Mouse (Mus musculus): ENCODE results near the gene Rbpjl. TPM values are rescaled to one million over a fixed set of nuclear protein-coding genes. Genes with fewer than 3 reads are reported as not detected.
A peak's percentile ranks its signal among the peaks of the same experiment; 100 is the strongest.

Rbpjl gene
- total RNA-seq, 2 experiments from 2014 or later, result 0.38 to 0.42 TPM

GRCm38 (mm10) chr2:164443460-164444000, 40.6 kb downstream of the Rbpjl start, which contains the start of gene Sdc4:
TSS of gene Sdc4 (minus strand) at chr2:164443887.
- DNase-seq (ENCODE audit: low spot score in 2 of 2), result no peak

- DNase-seq (ENCODE audit: low spot score in 2 of 2), result no peak
Observed at GRCm38 (mm10) chr2:164444701-164445100, 41.8 kb downstream of the Rbpjl start.

- no peak for DNase-seq (ENCODE audit: low spot score in 2 of 2)
Observed at GRCm38 (mm10) chr2:164445399-164446085, 42.6 kb downstream of the Rbpjl start.

- no peak for DNase-seq (ENCODE audit: low spot score in 2 of 2)
Observed at GRCm38 (mm10) chr2:164446086-164446469, 43.1 kb downstream of the Rbpjl start.

GRCm38 (mm10) chr2:164448140-164448539, 45.2 kb downstream of the Rbpjl start:
- no peak for DNase-seq (ENCODE audit: low spot score in 2 of 2)

GRCm38 (mm10) chr2:164448921-164449320, 46.0 kb downstream of the Rbpjl start:
- no peak for DNase-seq (ENCODE audit: low spot score in 2 of 2)

- no peak for DNase-seq (ENCODE audit: low spot score in 2 of 2)
Observed at GRCm38 (mm10) chr2:164449341-164450042, 46.6 kb downstream of the Rbpjl start.

GRCm38 (mm10) chr2:164452000-164452676, 49.2 kb downstream of the Rbpjl start:
- no peak for DNase-seq (ENCODE audit: low spot score in 2 of 2)

- DNase-seq (ENCODE audit: low spot score in 2 of 2), result no peak
Observed at GRCm38 (mm10) chr2:164453047-164453757, 50.3 kb downstream of the Rbpjl start.

GRCm38 (mm10) chr2:164453887-164454500, 51.1 kb downstream of the Rbpjl start:
- no peak for DNase-seq (ENCODE audit: low spot score in 2 of 2)

GRCm38 (mm10) chr2:164454846-164455245, 51.9 kb downstream of the Rbpjl start:
- peak; percentile 39 to 85 for DNase-seq (ENCODE audit: low spot score in 2 of 2)

GRCm38 (mm10) chr2:164455421-164456190, 52.7 kb downstream of the Rbpjl start:
- no peak for DNase-seq (ENCODE audit: low spot score in 2 of 2)

- DNase-seq (ENCODE audit: low spot score in 2 of 2), result no peak
Observed at GRCm38 (mm10) chr2:164456413-164456812, 53.5 kb downstream of the Rbpjl start.

GRCm38 (mm10) chr2:164456864-164457300, 53.9 kb downstream of the Rbpjl start, which contains the start of gene Sys1:
TSS of gene Sys1 (plus strand) at chr2:164456964.
- DNase-seq (ENCODE audit: low spot score in 2 of 2), result peak; percentile 56 to 67

GRCm38 (mm10) chr2:164457942-164458341, 55.0 kb downstream of the Rbpjl start:
- DNase-seq (ENCODE audit: low spot score in 2 of 2), result no peak

GRCm38 (mm10) chr2:164458535-164458934, 55.6 kb downstream of the Rbpjl start:
- no peak for DNase-seq (ENCODE audit: low spot score in 2 of 2)

GRCm38 (mm10) chr2:164460745-164461551, 58.0 kb downstream of the Rbpjl start, which contains the start of gene Gm20458:
TSS of gene Gm20458 (plus strand) at chr2:164460967.
- DNase-seq (ENCODE audit: low spot score in 2 of 2), result peak; percentile 98
